Mouse (Mus musculus): ENCODE measurements around the gene Cbfa2t2.

DNA sequence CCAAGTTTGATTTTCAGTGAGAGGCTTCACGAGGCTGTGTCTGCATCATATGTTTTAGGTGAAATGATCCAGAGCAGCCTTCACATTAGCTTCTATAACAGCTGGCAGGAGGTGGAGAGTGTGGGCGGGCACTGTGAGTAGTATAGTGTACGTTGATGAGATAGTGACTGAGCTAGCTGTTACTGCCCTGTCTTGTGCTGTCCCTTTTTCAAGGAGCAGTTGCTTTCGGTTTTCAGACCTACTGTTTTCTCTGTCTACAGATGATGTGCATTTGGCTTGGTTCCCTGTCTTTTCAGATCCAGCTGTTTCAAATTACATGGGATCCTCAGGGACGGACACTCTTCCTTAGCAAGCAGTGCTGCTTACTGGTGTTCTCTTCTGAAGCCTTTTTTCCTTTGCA is 19.5 kb downstream of the Cbfa2t2 start:
- TF ChIP-seq CTCF (IDR thresholded peaks at IDR 0.05; ENCODE audit: insufficient read depth, low read length): no peak
- no peak for TF ChIP-seq POLR2A (IDR thresholded peaks at IDR 0.05; ENCODE audit: borderline replicate concordance, extremely low read depth, low read depth, low read length)

All from lung, adult 2 months (tissue).